Mouse (Mus musculus): ENCODE measurements around the gene Foxj3. TPM values are rescaled to one million over a fixed set of nuclear protein-coding genes. Genes with fewer than 3 reads are reported as not detected.
A peak's percentile ranks its signal among the peaks of the same experiment; 100 is the strongest.

Foxj3 gene
- polyA plus RNA-seq, 1 experiment from 2014 or later, result 25.7 TPM

- Histone ChIP-seq H3K4me3 (ENCODE audit: low read length) (no peak overlapping the region), H3K27me3 (replicated peaks; ENCODE audit: control insufficient read depth, insufficient read depth, low read length) (no peaks in the 10 kb centered on the region), H3K9ac (ENCODE audit: low read depth, low read length) (0 out of 2 replicates have a peak overlapping the region, but pooled peaks have one; percentile 16), H3K27ac (ENCODE audit: low read depth, low read length) (no peak overlapping the region), H3K4me2 (ENCODE audit: low read length) (no peak overlapping the region), H3K4me1 (ENCODE audit: control insufficient read depth, insufficient read depth, low read depth, low read length) (peaks cover 11% of the 10 kb centered on the region), H3K36me3 (ENCODE audit: control insufficient read depth, insufficient read depth, low read length) (no peaks in the 10 kb centered on the region), H3K9me3 (ENCODE audit: control insufficient read depth, low read length) (no peaks in the 10 kb centered on the region)
- 74% methylated on average over 6 of the region's 6 CpGs for WGBS
- ATAC-seq, result no peak
These were observed 133.9 kb downstream of the Foxj3 start for GRCm38 (mm10) chr4:119670736-119671135.

- no peaks in the 10 kb centered on the region for H3K9me3 ChIP-seq (ENCODE audit: control insufficient read depth, low read length)
- no peak overlapping the region for H3K4me3 ChIP-seq (ENCODE audit: low read length)
- H3K27me3 ChIP-seq (replicated peaks; ENCODE audit: control insufficient read depth, insufficient read depth, low read length), result no peaks in the 10 kb centered on the region
- H3K36me3 ChIP-seq (ENCODE audit: control insufficient read depth, insufficient read depth, low read length), result no peaks in the 10 kb centered on the region
- no peak overlapping the region for H3K27ac ChIP-seq (ENCODE audit: low read depth, low read length)
- H3K4me1 ChIP-seq (ENCODE audit: control insufficient read depth, insufficient read depth, low read depth, low read length), result peaks cover 11% of the 10 kb centered on the region
- 91% methylated on average over 9 of the region's 9 CpGs for WGBS
- no peak for ATAC-seq
- H3K9ac ChIP-seq (ENCODE audit: low read depth, low read length), result no peak overlapping the region
- H3K4me2 ChIP-seq (ENCODE audit: low read length), result no peak overlapping the region
These were observed 134.4 kb downstream of the Foxj3 start for GRCm38 (mm10) chr4:119671164-119671563.

GRCm38 (mm10) chr4:119672685-119673084, 135.9 kb downstream of the Foxj3 start:
- H3K9me3 ChIP-seq (ENCODE audit: control insufficient read depth, low read length), result no peaks in the 10 kb centered on the region
- H3K27me3 ChIP-seq (replicated peaks; ENCODE audit: control insufficient read depth, insufficient read depth, low read length), result no peaks in the 10 kb centered on the region
- WGBS, result 34% methylated on average over 5 of the region's 5 CpGs
- no peak overlapping the region for H3K27ac ChIP-seq (ENCODE audit: low read depth, low read length)
- H3K4me3 ChIP-seq (ENCODE audit: low read length), result no peak overlapping the region
- H3K9ac ChIP-seq (ENCODE audit: low read depth, low read length), result no peak overlapping the region
- H3K4me2 ChIP-seq (ENCODE audit: low read length), result no peak overlapping the region
- H3K4me1 ChIP-seq (ENCODE audit: control insufficient read depth, insufficient read depth, low read depth, low read length), result peaks cover 11% of the 10 kb centered on the region
- H3K36me3 ChIP-seq (ENCODE audit: control insufficient read depth, insufficient read depth, low read length), result no peaks in the 10 kb centered on the region
- peak; percentile 46; the same call in 1 of the 2 replicates for ATAC-seq

Other genes starting within 250 kb of the Foxj3 start
- gene Ybx1, start 242.4 kb upstream of the Foxj3 start, polyA plus RNA-seq (2015; fragmentation: Nextera tagmentation; extraction: Ambion mirVana), result 710 and 718 TPM in 2 replicates
- 42.4 and 43.4 TPM in 2 replicates for gene Ppih, start 216.5 kb upstream of the Foxj3 start, polyA plus RNA-seq (2015; fragmentation: Nextera tagmentation; extraction: Ambion mirVana)
- 18.8 and 20.0 TPM in 2 replicates for gene Ccdc30, start 121.5 kb upstream of the Foxj3 start, polyA plus RNA-seq (2015; fragmentation: Nextera tagmentation; extraction: Ambion mirVana)
- gene Ppcs, start 114.6 kb upstream of the Foxj3 start, polyA plus RNA-seq (2015; fragmentation: Nextera tagmentation; extraction: Ambion mirVana), result 22.2 and 27.3 TPM in 2 replicates
- gene Zmynd12, start 114.2 kb upstream of the Foxj3 start, polyA plus RNA-seq (2015; fragmentation: Nextera tagmentation; extraction: Ambion mirVana), result 0.63 and 0.89 TPM in 2 replicates
- gene Rimkla, start 44.4 kb upstream of the Foxj3 start, polyA plus RNA-seq (2015; fragmentation: Nextera tagmentation; extraction: Ambion mirVana), result 28.2 and 30.3 TPM in 2 replicates
- gene Frg2f1, start 2.5 kb downstream of the Foxj3 start, polyA plus RNA-seq (2015; fragmentation: Nextera tagmentation; extraction: Ambion mirVana), result 9.3 and 11.4 TPM in 2 replicates
- not detected in 2 replicates for gene Guca2a, start 100.7 kb downstream of the Foxj3 start, polyA plus RNA-seq (2015; fragmentation: Nextera tagmentation; extraction: Ambion mirVana)
- gene Guca2b, start 122.0 kb downstream of the Foxj3 start, polyA plus RNA-seq (2015; fragmentation: Nextera tagmentation; extraction: Ambion mirVana), result not detected in 2 replicates
- gene Hivep3, start 196.8 kb downstream of the Foxj3 start, polyA plus RNA-seq (2015; fragmentation: Nextera tagmentation; extraction: Ambion mirVana), result 16.0 and 17.7 TPM in 2 replicates

Data from hindbrain, embryonic 16.5 days (tissue).